Mouse (Mus musculus) ES-Bruce4 (cell line): ENCODE data around the gene B3gnt3.

Experiments
- CTCF ChIP-seq: IDR thresholded peaks from one replicate; pipeline ENCODE4 v1.8.1; 2011; ENCODE audit warnings: low read depth, low read length
- POLR2A ChIP-seq: IDR thresholded peaks from one replicate; pipeline ENCODE4 v1.8.1; 2011; ENCODE audit warnings: low read length; ENCODE audit not compliant: insufficient read depth

- TF ChIP-seq CTCF (peak; percentile 94), POLR2A (no peak)
Measured at GRCm38 (mm10) chr8:71707874-71708273, 6.3 kb upstream of the B3gnt3 start.
